14 mouse cellular contexts compared by ENCODE assay signal in genomic region chr5:43771555-43771954, GRCm38 (mm10). TPM values are rescaled to one million over a fixed set of nuclear protein-coding genes. Genes with fewer than 3 reads are reported as not detected.
DNase-seq lines count a peak whose midpoint lies in the region; ATAC-seq lines count a peak whose summit lies in the region.
"Had no signal": no experiment of that assay in that cellular context is flagged by ENCODE, and none has a peak within 500 bp of the region (broad histone marks: within the 10 kb centered on the region; RNA-seq: fewer than 3 reads in every experiment).

No protein-coding gene starts in this region.

- peak; percentile 35 to 52 for DNase-seq in spleen, postnatal 36 days (ENCODE audit: low spot score in 2 of 2)
- DNase-seq in spleen, adult 12 weeks (ENCODE audit: low spot score), result no peak
- DNase-seq in thymus, postnatal 25 days, result peak; percentile 23
- no peak for DNase-seq in right cerebral cortex, adult 2 months (ENCODE audit: low spot score in 2 of 2)
- DNase-seq in lung, postnatal 4 days, result no peak
- DNase-seq in heart, adult 11 months, result no peak
- DNase-seq: adrenal gland, postnatal 36 days; cerebellum, postnatal 10 days; kidney, adult 9 months had no signal

- ATAC-seq in granulocyte monocyte progenitor cell, adult 5-6 weeks (replicated peaks; ENCODE audit: poor library complexity, severe bottlenecking), result peak; percentile 26
- peak; percentile 24; the same call in 1 of the 2 replicates for ATAC-seq in megakaryocyte progenitor cell, adult 5-6 weeks (replicated peaks; ENCODE audit: poor library complexity)
- ATAC-seq: forebrain, embryonic 14.5 days had no signal

RNA-seq across cellular contexts. Expression of gene Bst1, which starts 47.1 kb away (rescaled TPM):
- total RNA-seq in granulocyte monocyte progenitor cell, adult 5-6 weeks (2014; fragmentation: Nextera tagmentation), result 1.8 TPM in 1 of 2 replicates, not detected in the other
- 0.46 and 1.0 TPM in 2 replicates for total RNA-seq in granulocyte monocyte progenitor cell, adult 5-6 weeks (2017)
- total RNA-seq in megakaryocyte progenitor cell, adult 5-6 weeks (2015), result 0.37 and 1.1 TPM in 2 replicates
- 1.9 and 2.8 TPM in 2 replicates for total RNA-seq in megakaryocyte progenitor cell, adult 5-6 weeks (2017)
- total RNA-seq: gastrocnemius, adult 18-20 months; left cerebral cortex, adult 8-10 months had no signal

RNA-seq across cellular contexts. Expression of gene Fbxl5, which starts 49.9 kb away (rescaled TPM):
- total RNA-seq in granulocyte monocyte progenitor cell, adult 5-6 weeks (2014; fragmentation: Nextera tagmentation), result 31.2 and 47.8 TPM in 2 replicates
- total RNA-seq in granulocyte monocyte progenitor cell, adult 5-6 weeks (2017), result 46.3 and 61.3 TPM in 2 replicates
- 34.7 and 37.2 TPM in 2 replicates for total RNA-seq in megakaryocyte progenitor cell, adult 5-6 weeks (2015)
- total RNA-seq in megakaryocyte progenitor cell, adult 5-6 weeks (2017), result 35.6 and 47.4 TPM in 2 replicates

Comparison
In these comparisons a context has a peak if more than half of its experiments do, and no peak if none do; other contexts are left out.
1. DNase-seq: peak in spleen, postnatal 36 days (2 of 2) and thymus, postnatal 25 days (single experiment); none in spleen, adult 12 weeks (single experiment), right cerebral cortex, adult 2 months (0 of 2), lung, postnatal 4 days (0 of 2) and heart, adult 11 months (single experiment).